Mouse (Mus musculus) limb, embryonic 10.5 days (tissue): ENCODE results near the gene Kcp. TPM values are rescaled to one million over a fixed set of nuclear protein-coding genes. Genes with fewer than 3 reads are reported as not detected.

Source experiments
- DNase-seq: peaks from one replicate; pipeline ENCODE4 v3.0.0-alpha.2; 2017; ENCODE audit warnings: low spot score
- H3K27ac ChIP-seq: fragments of 300-500 bp; sonication (generic); 2 replicates; pipeline ENCODE4 v1.5.1; 2016; ENCODE audit warnings: mild to moderate bottlenecking
- H3K27me3 ChIP-seq: fragments of 300-500 bp; sonication (generic); 2 replicates; pipeline ENCODE4 v1.6.1; 2016; ENCODE audit warnings: low read depth, mild to moderate bottlenecking; ENCODE audit not compliant: poor library complexity, severe bottlenecking
- H3K36me3 ChIP-seq: fragments of 300-500 bp; sonication (generic); 2 replicates; pipeline ENCODE4 v1.6.1; 2016; ENCODE audit warnings: mild to moderate bottlenecking, moderate library complexity
- H3K4me1 ChIP-seq: fragments of 300-500 bp; sonication (generic); 2 replicates; pipeline ENCODE4 v1.6.1; 2016
- H3K4me3 ChIP-seq: fragments of 300-500 bp; sonication (generic); 2 replicates; pipeline ENCODE4 v1.5.1; 2016; ENCODE audit warnings: mild to moderate bottlenecking, moderate library complexity
- H3K9me3 ChIP-seq: fragments of 300-500 bp; sonication (generic); replicated peaks from 2 replicates; pipeline ENCODE4 v1.6.1; 2016; ENCODE audit warnings: mild to moderate bottlenecking
- WGBS: fragments of 180-500 bp; shearing (Covaris S2); methylation state at CpG from one replicate; pipeline ENCODE4 v1.1.7; 2016; 5-methylcytosine and 5-hydroxymethylcytosine counted together
- polyA plus RNA-seq: library from polyadenylated mRNA; unstranded; fragments of >200 nt; fragmentation: Nextera tagmentation; extraction: Ambion mirVana; gene quantifications from 2 replicates; pipeline ENCODE4 v1.2.1, GENCODE M21; 2016

The Kcp gene
- polyA plus RNA-seq, 1 experiment from 2014 or later, result 43.9 TPM

DNA sequence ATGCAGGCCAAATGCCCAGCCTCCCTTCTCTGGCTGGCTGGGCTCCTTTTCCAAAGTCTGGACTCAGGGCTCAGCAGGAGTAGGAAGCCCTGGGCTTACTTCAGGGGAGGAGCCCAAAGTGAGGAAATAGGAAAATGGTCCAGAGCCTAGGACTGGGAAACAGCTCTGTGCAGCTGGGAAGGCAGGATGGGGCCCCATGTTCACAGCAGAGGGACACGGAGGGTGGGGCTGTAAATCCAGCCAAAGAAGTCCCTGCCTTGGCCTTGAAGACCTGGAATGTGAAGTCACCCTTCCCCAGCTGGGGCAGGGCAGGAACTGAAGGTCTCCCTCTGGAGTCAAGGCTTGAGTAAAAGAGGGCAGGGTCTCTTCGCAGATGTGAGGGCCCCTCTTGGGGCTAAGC is 1.3 kb upstream of the Kcp start:
- DNase-seq, result no peak
- peaks cover 17% of the 10 kb centered on the region for H3K36me3 ChIP-seq
- WGBS, result 20% methylated on average over 2 of the region's 2 CpGs
- H3K27me3 ChIP-seq, result no peaks in the 10 kb centered on the region
- no peak overlapping the region for H3K4me3 ChIP-seq
- H3K27ac ChIP-seq, result peak overlapping the region; percentile 97
- peaks cover 84% of the 10 kb centered on the region for H3K4me1 ChIP-seq
- H3K9me3 ChIP-seq, result no peaks in the 10 kb centered on the region

DNA sequence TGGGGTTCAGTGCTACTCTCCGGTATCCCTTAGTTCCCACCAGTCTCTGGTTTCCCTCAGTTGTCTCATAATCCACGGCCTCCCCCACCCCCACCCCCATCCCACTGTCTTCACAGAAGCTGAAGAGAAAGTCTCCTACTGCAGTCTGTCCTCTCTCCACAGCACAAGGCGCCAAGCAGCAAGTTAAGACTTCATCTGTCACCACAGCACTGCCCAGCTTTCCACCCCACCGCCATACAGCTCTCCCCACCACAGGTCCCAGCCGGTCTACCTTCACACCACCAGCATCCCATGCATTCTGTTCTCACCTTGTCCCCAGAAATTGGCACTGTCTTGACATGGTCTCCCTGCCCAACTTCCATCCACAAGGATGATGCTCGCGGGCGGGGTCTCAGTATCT is 918 bp downstream of the Kcp start:
- Histone ChIP-seq H3K27ac (peak overlapping the region; percentile 97), H3K4me1 (peaks cover 62% of the 10 kb centered on the region), H3K4me3 (peak overlapping the region; percentile 80), H3K9me3 (no peaks in the 10 kb centered on the region), H3K27me3 (no peaks in the 10 kb centered on the region), H3K36me3 (peaks cover 36% of the 10 kb centered on the region)
- 20% methylated on average over 8 of the region's 8 CpGs for WGBS
- DNase-seq, result no peak

DNA sequence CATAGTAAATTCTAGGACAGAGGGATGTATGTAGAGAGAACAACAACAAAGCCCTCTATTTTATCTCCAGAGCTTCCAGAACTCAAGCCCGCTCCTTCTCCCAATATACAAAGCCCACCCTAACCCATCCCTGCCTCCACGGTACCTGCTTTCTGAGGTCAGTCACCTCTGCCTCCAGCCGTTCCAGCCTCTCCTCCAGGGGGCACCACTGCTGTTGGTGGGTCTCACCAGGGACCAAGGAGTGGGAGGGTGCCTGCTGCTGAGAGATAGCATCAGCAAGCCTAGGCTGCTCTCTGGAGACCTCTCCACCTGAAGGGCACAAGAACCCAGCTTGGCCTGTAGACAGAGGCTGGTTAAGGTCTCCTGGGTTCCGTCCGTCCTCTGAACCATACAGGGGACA is 2.3 kb downstream of the Kcp start:
- Histone ChIP-seq H3K27ac (0 out of 2 replicates have a peak overlapping the region, but pooled peaks have one; percentile 97), H3K9me3 (no peaks in the 10 kb centered on the region), H3K4me3 (no peak overlapping the region), H3K4me1 (peaks cover 51% of the 10 kb centered on the region), H3K27me3 (no peaks in the 10 kb centered on the region), H3K36me3 (peaks cover 50% of the 10 kb centered on the region)
- WGBS, result 88% methylated on average over 5 of the region's 5 CpGs
- DNase-seq, result no peak

DNA sequence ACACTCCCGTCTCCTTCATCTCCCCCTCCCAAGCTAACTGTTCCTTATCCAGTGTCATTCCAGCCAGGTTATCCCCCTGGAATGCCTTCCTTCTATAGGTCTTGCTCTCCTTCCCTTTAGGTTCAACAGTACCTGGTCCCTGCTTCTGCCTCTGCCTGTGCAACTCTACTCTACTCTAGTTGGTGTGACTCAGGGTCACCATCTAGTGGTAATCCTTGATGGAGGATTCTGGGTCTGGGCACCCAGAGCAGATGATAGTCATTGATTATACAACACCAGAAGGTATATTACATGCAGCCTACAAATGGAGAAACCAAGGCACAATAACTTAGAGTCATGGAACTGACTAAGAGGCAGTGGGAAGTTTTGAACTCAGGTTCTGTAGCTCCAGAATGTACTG is 6.2 kb downstream of the Kcp start:
- Histone ChIP-seq H3K4me3 (no peak overlapping the region), H3K4me1 (peaks cover 21% of the 10 kb centered on the region), H3K9me3 (no peaks in the 10 kb centered on the region), H3K36me3 (peaks cover 87% of the 10 kb centered on the region), H3K27ac (no peak overlapping the region), H3K27me3 (peaks cover 19% of the 10 kb centered on the region)
- no peak for DNase-seq
- 91% methylated on average over 1 of the region's 1 CpGs for WGBS

GRCm38 (mm10) chr6:29500810-29501209 is 6.9 kb downstream of the Kcp start:
- no peak for DNase-seq
- 89% methylated on average over 6 of the region's 6 CpGs for WGBS
- Histone ChIP-seq H3K9me3 (no peaks in the 10 kb centered on the region), H3K27ac (no peak overlapping the region), H3K4me1 (peaks cover 19% of the 10 kb centered on the region), H3K27me3 (peaks cover 27% of the 10 kb centered on the region), H3K4me3 (no peak overlapping the region), H3K36me3 (peaks cover 94% of the 10 kb centered on the region)

GRCm38 (mm10) chr6:29500177-29500576 is 7.6 kb downstream of the Kcp start:
- WGBS, result 93% methylated on average over 7 of the region's 7 CpGs
- peaks cover 32% of the 10 kb centered on the region for H3K27me3 ChIP-seq
- DNase-seq, result no peak
- H3K4me1 ChIP-seq, result peaks cover 14% of the 10 kb centered on the region
- H3K4me3 ChIP-seq, result no peak overlapping the region
- H3K9me3 ChIP-seq, result no peaks in the 10 kb centered on the region
- no peak overlapping the region for H3K27ac ChIP-seq
- peaks cover 94% of the 10 kb centered on the region for H3K36me3 ChIP-seq

- 52% methylated on average over 2 of the region's 2 CpGs for WGBS
- Histone ChIP-seq H3K4me1 (peaks cover 14% of the 10 kb centered on the region), H3K27me3 (peaks cover 32% of the 10 kb centered on the region), H3K27ac (no peak overlapping the region), H3K9me3 (no peaks in the 10 kb centered on the region), H3K4me3 (no peak overlapping the region), H3K36me3 (peaks cover 88% of the 10 kb centered on the region)
- DNase-seq, result no peak
Observed at GRCm38 (mm10) chr6:29497791-29498190, 10.0 kb downstream of the Kcp start.

GRCm38 (mm10) chr6:29496270-29496669 is 11.5 kb downstream of the Kcp start:
- Histone ChIP-seq H3K36me3 (peaks cover 88% of the 10 kb centered on the region), H3K27me3 (peaks cover 32% of the 10 kb centered on the region), H3K4me1 (peaks cover 14% of the 10 kb centered on the region), H3K9me3 (no peaks in the 10 kb centered on the region), H3K4me3 (no peak overlapping the region), H3K27ac (no peak overlapping the region)
- WGBS, result 25% methylated on average over 25 of the region's 25 CpGs
- no peak for DNase-seq

- peaks cover 87% of the 10 kb centered on the region for H3K36me3 ChIP-seq
- no peaks in the 10 kb centered on the region for H3K9me3 ChIP-seq
- H3K4me1 ChIP-seq, result peaks cover 14% of the 10 kb centered on the region
- WGBS, result 88% methylated on average over 4 of the region's 4 CpGs
- DNase-seq, result no peak
- no peak overlapping the region for H3K27ac ChIP-seq
- H3K4me3 ChIP-seq, result no peak overlapping the region
- H3K27me3 ChIP-seq, result peaks cover 32% of the 10 kb centered on the region
Observed at GRCm38 (mm10) chr6:29494101-29494500, 13.7 kb downstream of the Kcp start.

DNA sequence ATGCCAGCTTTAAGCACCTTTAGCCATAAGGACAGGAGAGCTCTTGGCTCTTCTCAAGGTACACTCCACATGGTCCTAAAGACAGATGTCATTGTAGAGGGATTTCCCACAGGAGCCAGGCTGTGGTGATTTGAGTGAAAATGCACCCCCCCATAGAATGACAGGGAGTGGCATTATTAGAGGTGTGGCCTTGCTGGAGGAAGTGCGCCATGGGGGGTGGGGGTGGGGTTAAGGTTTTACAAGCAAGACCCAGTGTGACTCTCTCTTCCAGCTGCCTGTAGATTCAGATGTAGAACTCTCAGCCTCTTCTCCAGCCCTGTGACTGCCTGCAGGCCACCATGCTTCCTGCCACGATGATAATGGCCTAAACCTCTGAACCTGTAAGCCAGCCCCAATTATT is 21.8 kb downstream of the Kcp start:
- 49% methylated on average over 2 of the region's 2 CpGs for WGBS
- Histone ChIP-seq H3K27ac (no peak overlapping the region), H3K4me3 (no peak overlapping the region), H3K27me3 (peaks cover 3% of the 10 kb centered on the region; the same call in 1 of the 2 replicates), H3K9me3 (no peaks in the 10 kb centered on the region), H3K4me1 (peaks cover 23% of the 10 kb centered on the region), H3K36me3 (peaks cover 70% of the 10 kb centered on the region)
- no peak for DNase-seq

DNA sequence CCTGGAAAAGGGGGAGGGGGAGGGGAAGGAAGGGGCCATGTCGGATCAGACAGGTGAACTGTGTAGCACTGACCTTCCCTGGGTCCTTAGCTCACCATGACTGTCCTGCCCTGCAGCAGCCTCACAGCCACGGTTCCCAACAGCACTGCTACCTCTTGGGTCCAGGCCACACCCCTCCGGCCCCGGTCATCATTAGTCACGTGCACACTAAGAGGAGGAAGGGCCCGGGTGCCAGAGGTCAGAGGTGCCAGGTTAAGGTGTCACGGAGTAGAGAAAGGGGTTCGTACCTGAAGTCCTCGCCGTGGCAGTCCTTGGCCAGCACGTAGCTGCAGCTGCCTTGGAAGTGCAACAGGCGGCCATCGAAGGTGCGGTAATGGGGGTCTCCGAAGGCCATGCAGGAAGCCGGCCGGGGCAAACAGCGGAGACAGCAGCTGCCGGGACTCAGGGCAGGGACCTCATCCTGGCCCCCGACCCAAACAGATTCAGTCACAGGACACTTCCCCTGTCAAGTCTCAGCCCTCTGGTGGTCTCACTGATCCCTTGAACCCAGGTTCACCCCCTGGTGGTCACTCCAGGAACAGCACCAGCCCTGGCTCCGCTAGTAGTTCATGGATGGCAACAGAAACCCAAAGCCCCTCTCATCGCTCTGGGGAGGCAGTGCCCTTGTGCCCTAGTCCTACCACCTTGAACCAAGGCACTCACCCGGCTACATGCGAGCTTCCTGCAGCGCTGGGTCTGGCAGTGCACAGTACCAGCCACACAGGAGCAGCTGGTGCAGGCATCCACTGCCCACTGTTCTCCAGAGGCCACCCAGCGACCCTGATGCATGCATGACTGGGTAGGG is 22.8 kb downstream of the Kcp start:
- Histone ChIP-seq H3K27ac (peak overlapping the region; percentile 21; the same call in 1 of the 2 replicates), H3K4me1 (peaks cover 23% of the 10 kb centered on the region), H3K4me3 (peak overlapping the region; percentile 43), H3K36me3 (peaks cover 60% of the 10 kb centered on the region), H3K9me3 (no peaks in the 10 kb centered on the region), H3K27me3 (peaks cover 3% of the 10 kb centered on the region; the same call in 1 of the 2 replicates)
- peak; percentile 93 for DNase-seq
- WGBS, result 8% methylated on average over 26 of the region's 26 CpGs

- 95% methylated on average over 13 of the region's 13 CpGs for WGBS
- Histone ChIP-seq H3K36me3 (peaks cover 43% of the 10 kb centered on the region), H3K27me3 (peaks cover 8% of the 10 kb centered on the region; the same call in 1 of the 2 replicates), H3K4me3 (no peak overlapping the region), H3K9me3 (no peaks in the 10 kb centered on the region), H3K4me1 (peaks cover 27% of the 10 kb centered on the region), H3K27ac (no peak overlapping the region)
- no peak for DNase-seq
Observed at GRCm38 (mm10) chr6:29482691-29483090, 25.1 kb downstream of the Kcp start.

GRCm38 (mm10) chr6:29474736-29475135 is 33.0 kb downstream of the Kcp start:
- Histone ChIP-seq H3K36me3 (peaks cover 25% of the 10 kb centered on the region), H3K27ac (no peak overlapping the region), H3K27me3 (peaks cover 13% of the 10 kb centered on the region; the same call in 1 of the 2 replicates), H3K4me1 (peaks cover 24% of the 10 kb centered on the region), H3K9me3 (no peaks in the 10 kb centered on the region), H3K4me3 (no peak overlapping the region)
- 64% methylated on average over 2 of the region's 2 CpGs for WGBS
- DNase-seq, result no peak
